Mouse (Mus musculus) CH12.LX (cell line): ENCODE data around the gene Trir. TPM values are rescaled to one million over a fixed set of nuclear protein-coding genes. Genes with fewer than 3 reads are reported as not detected.
A peak's percentile ranks its signal among the peaks of the same experiment; 100 is the strongest.

Experiments used
- DNase-seq: peaks from one replicate; pipeline ENCODE4 v3.0.0-alpha.2; 2013; ENCODE audit errors: extremely low read depth
- H3K27ac ChIP-seq: 2 replicates; pipeline ENCODE4 v1.5.1; 2012; ENCODE audit warnings: low read depth, mild to moderate bottlenecking, control low read depth, moderate library complexity; ENCODE audit not compliant: insufficient read depth
- H3K27me3 ChIP-seq: replicated peaks from 2 replicates; pipeline ENCODE3; 2012; ENCODE audit warnings: inconsistent platforms
- H3K36me3 ChIP-seq, 2 experiments: replicated peaks in 1 of 2; 2 replicates each; pipeline versions ENCODE3 to v1.6.1; 2012; ENCODE audit warnings: inconsistent platforms in 1 of 2, low read length in 1 of 2, mild to moderate bottlenecking in 1 of 2, mixed read lengths in 1 of 2, moderate library complexity in 1 of 2; ENCODE audit not compliant: control insufficient read depth in 1 of 2, insufficient read depth in 1 of 2
- H3K4me1 ChIP-seq, 2 experiments: 2 replicates each; pipeline ENCODE4 v1.6.1; 2012; ENCODE audit warnings: inconsistent platforms in 1 of 2, moderate library complexity in 1 of 2; ENCODE audit not compliant: insufficient read depth in 2 of 2, control insufficient read depth in 1 of 2
- H3K4me2 ChIP-seq: 2 replicates; pipeline ENCODE4 v1.6.1; 2012; ENCODE audit warnings: low read depth, mild to moderate bottlenecking, control low read depth; ENCODE audit not compliant: poor library complexity, insufficient read depth, severe bottlenecking
- H3K4me3 ChIP-seq, 3 experiments: fragments of 150-350 bp in 1 of 3; sonication (generic) in 1 of 3; replicated peaks in 1 of 3; 2 replicates each; pipeline versions ENCODE3 to v1.5.1; 2011 to 2012; ENCODE audit warnings: low read depth in 2 of 3, low read length in 2 of 3, mild to moderate bottlenecking in 2 of 3, moderate library complexity in 2 of 3, control low read depth in 1 of 3, improper control_type of control experiment in 1 of 3, inconsistent platforms in 1 of 3, mixed read lengths in 1 of 3; ENCODE audit not compliant: poor library complexity in 1 of 3
- H3K79me2 ChIP-seq: replicated peaks from 2 replicates; pipeline ENCODE4 v1.6.1; 2012; ENCODE audit warnings: mild to moderate bottlenecking, moderate library complexity; ENCODE audit not compliant: control insufficient read depth, poor library complexity, insufficient read depth, severe bottlenecking; ENCODE audit errors: extremely low read depth
- H3K9ac ChIP-seq: 2 replicates; pipeline ENCODE4 v1.6.1; 2012; ENCODE audit warnings: low read depth, mild to moderate bottlenecking, control low read depth, moderate library complexity; ENCODE audit not compliant: insufficient read depth
- H3K9me3 ChIP-seq: replicated peaks from 2 replicates; pipeline ENCODE3; 2012; ENCODE audit warnings: low read length, inconsistent platforms, mixed read lengths
- BHLHE40 ChIP-seq: IDR thresholded peaks from 2 replicates; pipeline ENCODE4 v1.6.1; 2011; ENCODE audit warnings: mild to moderate bottlenecking, low read depth, low read length, improper control_type of control experiment
- CHD1 ChIP-seq: IDR thresholded peaks from 2 replicates; pipeline ENCODE4 v1.6.1; 2012; ENCODE audit warnings: low read depth, low read length, improper control_type of control experiment, inconsistent platforms
- CHD2 ChIP-seq: IDR thresholded peaks from 2 replicates; pipeline ENCODE4 v1.6.1; 2011; ENCODE audit warnings: low read length, improper control_type of control experiment
- CTCF ChIP-seq, 2 experiments: IDR thresholded peaks in 1 of 2; conservative IDR thresholded peaks in 1 of 2; 2 replicates each; pipeline ENCODE4 v1.5.1; 2011 to 2012; ENCODE audit warnings: low read depth in 2 of 2, low read length in 2 of 2, improper control_type of control experiment in 1 of 2, inconsistent platforms in 1 of 2, mild to moderate bottlenecking in 1 of 2, moderate library complexity in 1 of 2
- E2F4 ChIP-seq: IDR thresholded peaks from 2 replicates; pipeline ENCODE4 v1.6.1; 2011; ENCODE audit warnings: low read depth, low read length, improper control_type of control experiment; ENCODE audit not compliant: insufficient replicate concordance
- ELF1 ChIP-seq: IDR thresholded peaks from 2 replicates; pipeline ENCODE4 v1.6.1; 2014; ENCODE audit warnings: low read depth, mild to moderate bottlenecking, inconsistent platforms, low read length, improper control_type of control experiment
- GABPA ChIP-seq: IDR thresholded peaks from 2 replicates; pipeline ENCODE4 v1.6.1; 2012; ENCODE audit warnings: low read depth, low read length, improper control_type of control experiment, inconsistent platforms; ENCODE audit not compliant: insufficient replicate concordance
- HCFC1 ChIP-seq: IDR thresholded peaks from 2 replicates; pipeline ENCODE4 v1.6.1; 2012; ENCODE audit warnings: low read depth, mild to moderate bottlenecking, inconsistent platforms, low read length, improper control_type of control experiment
- IRF4 ChIP-seq: IDR thresholded peaks from 2 replicates; pipeline ENCODE4 v1.6.1; 2014; ENCODE audit warnings: low read depth, mild to moderate bottlenecking, inconsistent platforms, low read length, improper control_type of control experiment
- JUND ChIP-seq: conservative IDR thresholded peaks from 2 replicates; pipeline ENCODE4 v1.6.1; 2011; ENCODE audit warnings: low read depth, low read length, improper control_type of control experiment
- KAT2A ChIP-seq: IDR thresholded peaks from 2 replicates; pipeline ENCODE4 v1.6.1; 2012; ENCODE audit warnings: low read length, improper control_type of control experiment, inconsistent platforms; ENCODE audit not compliant: insufficient replicate concordance
- MAFK ChIP-seq: IDR thresholded peaks from 2 replicates; pipeline ENCODE4 v1.6.1; 2011; ENCODE audit warnings: low read length, improper control_type of control experiment; ENCODE audit not compliant: insufficient replicate concordance
- MAX ChIP-seq: IDR thresholded peaks from 2 replicates; pipeline ENCODE4 v1.6.1; 2011; ENCODE audit warnings: low read length, improper control_type of control experiment
- MAZ ChIP-seq: IDR thresholded peaks from 2 replicates; pipeline ENCODE4 v1.6.1; 2012; ENCODE audit warnings: low read depth, mild to moderate bottlenecking, inconsistent platforms, low read length, improper control_type of control experiment, moderate library complexity
- MEF2A ChIP-seq: IDR thresholded peaks from 2 replicates; pipeline ENCODE4 v1.6.1; 2014; ENCODE audit warnings: low read depth, mild to moderate bottlenecking, inconsistent platforms, low read length, improper control_type of control experiment, borderline replicate concordance
- MXI1 ChIP-seq: IDR thresholded peaks from 2 replicates; pipeline ENCODE4 v1.6.1; 2011; ENCODE audit warnings: mild to moderate bottlenecking, low read depth, low read length, improper control_type of control experiment
- MYC ChIP-seq: IDR thresholded peaks from 2 replicates; pipeline ENCODE4 v1.6.1; 2011; ENCODE audit warnings: low read depth, mild to moderate bottlenecking, improper control_type of control experiment, low read length
- NELFE ChIP-seq: IDR thresholded peaks from 2 replicates; pipeline ENCODE4 v1.6.1; 2011; ENCODE audit warnings: low read depth, low read length, improper control_type of control experiment
- NRF1 ChIP-seq: IDR thresholded peaks from 2 replicates; pipeline ENCODE4 v1.6.1; 2014; ENCODE audit warnings: low read depth, mild to moderate bottlenecking, inconsistent platforms, low read length, improper control_type of control experiment, moderate library complexity
- PAX5 ChIP-seq: IDR thresholded peaks from 2 replicates; pipeline ENCODE4 v1.6.1; 2012; ENCODE audit warnings: low read length, inconsistent platforms, mixed read lengths
- POLR2A ChIP-seq: IDR thresholded peaks from 2 replicates; pipeline ENCODE4 v1.6.1; 2011; ENCODE audit warnings: low read depth, mild to moderate bottlenecking, improper control_type of control experiment, low read length
- POLR2AphosphoS2 ChIP-seq: IDR thresholded peaks from 2 replicates; pipeline ENCODE4 v1.6.1; 2011; ENCODE audit warnings: low read depth, low read length, improper control_type of control experiment
- RAD21 ChIP-seq: IDR thresholded peaks from 2 replicates; pipeline ENCODE4 v1.6.1; 2011; ENCODE audit warnings: low read depth, mild to moderate bottlenecking, low read length, improper control_type of control experiment, moderate library complexity
- RCOR1 ChIP-seq: conservative IDR thresholded peaks from 2 replicates; pipeline ENCODE4 v1.6.1; 2012; ENCODE audit warnings: low read depth, mild to moderate bottlenecking, inconsistent platforms, low read length, improper control_type of control experiment
- SIN3A ChIP-seq: IDR thresholded peaks from 2 replicates; pipeline ENCODE4 v1.6.1; 2012; ENCODE audit warnings: low read length, improper control_type of control experiment, inconsistent platforms
- SMC3 ChIP-seq: IDR thresholded peaks from 2 replicates; pipeline ENCODE4 v1.6.1; 2011; ENCODE audit warnings: low read depth, low read length, improper control_type of control experiment
- TBP ChIP-seq: conservative IDR thresholded peaks from 2 replicates; pipeline ENCODE4 v1.6.1; 2011; ENCODE audit warnings: low read depth, low read length, improper control_type of control experiment
- TCF12 ChIP-seq: IDR thresholded peaks from 2 replicates; pipeline ENCODE4 v1.6.1; 2014; ENCODE audit warnings: low read depth, mild to moderate bottlenecking, inconsistent platforms, low read length, improper control_type of control experiment
- UBTF ChIP-seq: IDR thresholded peaks from 2 replicates; pipeline ENCODE4 v1.6.1; 2012; ENCODE audit warnings: low read depth, mild to moderate bottlenecking, inconsistent platforms, low read length, improper control_type of control experiment, moderate library complexity
- USF1 ChIP-seq: IDR thresholded peaks from 2 replicates; pipeline ENCODE4 v1.6.1; 2014; ENCODE audit warnings: low read depth, mild to moderate bottlenecking, inconsistent platforms, low read length, improper control_type of control experiment
- USF2 ChIP-seq: conservative IDR thresholded peaks from 2 replicates; pipeline ENCODE4 v1.6.1; 2011; ENCODE audit warnings: low read depth, low read length, improper control_type of control experiment
- ZC3H11A ChIP-seq: IDR thresholded peaks from 2 replicates; pipeline ENCODE4 v1.6.1; 2012; ENCODE audit warnings: low read depth, mild to moderate bottlenecking, inconsistent platforms, low read length, improper control_type of control experiment
- ZKSCAN1 ChIP-seq: IDR thresholded peaks from 2 replicates; pipeline ENCODE4 v1.6.1; 2012; ENCODE audit warnings: low read depth, inconsistent platforms, low read length, improper control_type of control experiment, borderline replicate concordance
- ZMIZ1 ChIP-seq: IDR thresholded peaks from 2 replicates; pipeline ENCODE4 v1.6.1; 2012; ENCODE audit warnings: low read depth, mild to moderate bottlenecking, inconsistent platforms, low read length, improper control_type of control experiment
- ZNF384 ChIP-seq: IDR thresholded peaks from 2 replicates; pipeline ENCODE4 v1.6.1; 2012; ENCODE audit warnings: low read depth, low read length, improper control_type of control experiment, inconsistent platforms
- dilution Hi-C: fragments of 300-500 bp; cut with MboI; formaldehyde crosslinking; loops from 2 replicates; pipeline ENCODE4 v1.14.3; 2020; ENCODE audit warnings: low sequenced_read_pairs; ENCODE audit not compliant: extremely low pct_unique_long_range_greater_than_20kb, extremely low pct_ligation_motif_present
- in situ Hi-C: fragments of 300-500 bp; cut with MboI; formaldehyde crosslinking; loops from 3 replicates; pipeline ENCODE4 v1.14.3; 2019; ENCODE audit warnings: low sequenced_read_pairs, low pct_ligation_motif_present, low pct_unique_long_range_greater_than_20kb, mixed read lengths
- polyA plus RNA-seq: library from polyadenylated mRNA; unstranded; fragments of >175 nt; gene quantifications from 2 replicates; pipeline ENCODE4 v1.2.1, GENCODE M21; 2012; ENCODE audit warnings: low read depth; ENCODE audit not compliant: insufficient read length
- total RNA-seq, 2 experiments: library from RNA; depleted of rRNA; stranded (reverse); fragments of 300-350 nt in 1 of 2; fragments of >200 nt in 1 of 2; gene quantifications; 2 replicates each; pipeline ENCODE4 v1.2.3; 2012 to 2014

Gene Trir
- total and polyA plus RNA-seq, 3 experiments = 151 to 209 (median 185) TPM

DNA sequence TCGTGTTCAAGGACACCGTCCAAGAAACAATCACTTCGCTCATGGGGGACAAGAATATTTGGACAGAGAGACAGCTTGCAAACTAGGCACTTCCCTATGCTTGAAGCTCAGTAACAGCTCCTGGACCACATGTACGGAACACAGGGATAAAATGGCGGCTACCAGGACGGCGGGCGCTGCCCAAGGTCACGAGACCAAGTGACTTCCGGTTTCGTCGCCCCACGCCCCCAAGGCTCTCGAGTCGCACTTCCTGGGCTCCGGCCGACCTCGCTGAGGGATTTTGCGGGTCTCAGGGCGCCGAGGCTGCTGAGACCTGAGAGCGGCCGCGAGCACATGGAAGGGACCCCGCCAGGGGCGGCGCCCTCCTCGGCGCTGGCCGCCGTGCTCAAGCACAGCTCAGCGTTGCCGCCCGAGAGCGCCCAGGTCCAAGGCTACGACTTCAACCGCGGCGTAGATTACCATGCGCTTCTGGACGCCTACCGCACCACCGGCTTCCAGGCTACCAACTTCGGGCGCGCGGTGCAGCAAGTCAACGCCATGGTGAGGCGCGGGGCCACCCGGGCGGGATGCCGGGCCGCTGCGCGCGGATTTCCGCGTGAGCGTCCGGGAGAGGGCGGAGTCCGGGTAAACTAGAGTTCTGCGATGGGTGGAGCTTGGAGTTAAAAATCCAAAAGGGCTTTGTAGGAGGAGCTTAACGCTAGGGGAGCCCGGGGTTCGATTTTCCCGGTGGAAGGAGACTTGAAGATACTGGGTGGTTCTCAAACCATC is 45.1 kb downstream of the Trir start, which contains the start of gene Dhps:
TSS of gene Dhps (plus strand) at position 244 of the 768 bp plus-strand sequence.
- Histone ChIP-seq H3K79me2 (peaks cover 17% of the 10 kb centered on the region), H3K9ac (peak within 1 kb of the TSS; percentile 99), H3K4me3 (peak within 1 kb of the TSS; percentile 92 to 99 (median 98)), H3K9me3 (no peaks in the 10 kb centered on the region), H3K27me3 (no peaks in the 10 kb centered on the region), H3K4me2 (peak within 1 kb of the TSS; percentile 76), H3K27ac (peak within 1 kb of the TSS; percentile 96), H3K36me3 (peaks cover 51 to 63% of the 10 kb centered on the region in 2 experiments), H3K4me1 (peaks cover 6 to 25% of the 10 kb centered on the region in 2 experiments)
- in situ Hi-C loops (loop anchor here (5.0 kb wide), 1 partner anchor 101 kb away; no protein-coding TSS in a partner anchor), dilution Hi-C loops (no loop called here)
- DNase-seq = peak; percentile 95
- TF ChIP-seq POLR2A = peak; percentile 83
- peak; percentile 100 for TF ChIP-seq MYC
- 0 out of 2 replicates have a peak, but pooled peaks have one; percentile 57 for TF ChIP-seq UBTF
- peak; percentile 73; the same call in 1 of the 2 replicates for TF ChIP-seq SIN3A
- peak; percentile 69 for TF ChIP-seq IRF4
- peak; percentile 79 for TF ChIP-seq USF2
- no peak for TF ChIP-seq ZC3H11A
- no peak; the same call in 1 of the 2 replicates for TF ChIP-seq MAZ
- peak; percentile 98 for TF ChIP-seq MAX
- TF ChIP-seq SMC3 = no peak
- TF ChIP-seq GABPA = no peak
- TF ChIP-seq CTCF (conservative IDR thresholded peaks at IDR 0.05 in 1 of 2, IDR thresholded peaks at IDR 0.05 in 1 of 2; ENCODE audit: low read depth in 2 of 2, low read length in 2 of 2) = no peak
- peak; percentile 87 for TF ChIP-seq ELF1
- TF ChIP-seq PAX5 = no peak
- TF ChIP-seq CHD1 = peak; percentile 75; the same call in 1 of the 2 replicates
- TF ChIP-seq E2F4 = peak; percentile 69; the same call in 1 of the 2 replicates
- TF ChIP-seq TBP = peak; percentile 72; the same call in 1 of the 2 replicates
- peak; percentile 80 for TF ChIP-seq TCF12
- peak; percentile 89 for TF ChIP-seq USF1
- no peak for TF ChIP-seq ZKSCAN1
- peak; percentile 89 for TF ChIP-seq MXI1
- TF ChIP-seq BHLHE40 = peak; percentile 97
- TF ChIP-seq JUND = no peak
- 0 out of 2 replicates have a peak, but pooled peaks have one; percentile 12 for TF ChIP-seq MEF2A
- TF ChIP-seq KAT2A = peak; percentile 74; the same call in 1 of the 2 replicates
- TF ChIP-seq HCFC1 = peak; percentile 81
- peak; percentile 67 for TF ChIP-seq ZMIZ1
- no peak; the same call in 1 of the 2 replicates for TF ChIP-seq NELFE
- peak; percentile 67 for TF ChIP-seq ZNF384
- no peak for TF ChIP-seq MAFK
- no peak for TF ChIP-seq CHD2
- TF ChIP-seq RAD21 = no peak
- TF ChIP-seq NRF1 = peak; percentile 65
- no peak for TF ChIP-seq RCOR1
- TF ChIP-seq POLR2AphosphoS2 = peak; percentile 47; the same call in 1 of the 2 replicates
